Mouse (Mus musculus): ENCODE data around the gene Chrna4. TPM values are rescaled to one million over a fixed set of nuclear protein-coding genes. Genes with fewer than 3 reads are reported as not detected.

Gene Chrna4
- polyA plus RNA-seq, 1 experiment from 2014 or later = not detected

DNA sequence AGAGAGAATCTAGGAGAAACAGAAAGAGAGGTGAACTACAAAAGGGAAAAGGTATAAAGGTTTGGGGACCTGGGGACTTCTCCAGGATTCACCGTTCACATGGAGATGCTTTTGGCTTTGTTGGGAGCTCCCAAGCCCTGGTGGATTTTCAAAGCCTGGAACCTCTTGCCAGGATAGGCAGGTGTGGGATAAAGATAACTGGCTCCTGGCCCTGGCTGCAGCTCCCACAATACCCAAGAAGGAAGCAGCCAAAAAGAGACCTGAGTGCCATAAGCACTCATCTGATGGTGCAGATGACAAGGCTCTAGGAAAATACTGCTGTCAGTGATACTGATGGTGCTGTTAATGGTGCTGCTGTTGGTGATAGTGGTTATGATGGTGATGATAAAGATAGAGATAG is 8.8 kb upstream of the Chrna4 start:
- WGBS (ENCODE audit: missing documents) = 91% methylated on average over 1 of the region's 1 CpGs

GRCm38 (mm10) chr2:181048986-181049385 is 5.6 kb upstream of the Chrna4 start:
- 82% methylated on average over 9 of the region's 9 CpGs for WGBS (ENCODE audit: missing documents)

More for the DNA sequence above, 8.8 kb upstream of the Chrna4 start:
- no peak overlapping the region for H3K4me3 ChIP-seq (ENCODE audit: inconsistent target)
- H3K27ac ChIP-seq = no peak overlapping the region
- no peaks in the 10 kb centered on the region for H3K36me3 ChIP-seq (ENCODE audit: inconsistent target)
- no peaks in the 10 kb centered on the region for H3K79me2 ChIP-seq (ENCODE audit: inconsistent target)

GRCm38 (mm10) chr2:181048252-181048945 is 5.1 kb upstream of the Chrna4 start:
- no peaks in the 10 kb centered on the region for H3K36me3 ChIP-seq (ENCODE audit: inconsistent target)
- WGBS (ENCODE audit: missing documents) = 68% methylated on average over 7 of the region's 7 CpGs
- no peak overlapping the region for H3K27ac ChIP-seq
- no peaks in the 10 kb centered on the region for H3K79me2 ChIP-seq (ENCODE audit: inconsistent target)
- no peak overlapping the region for H3K4me3 ChIP-seq (ENCODE audit: inconsistent target)

More at GRCm38 (mm10) chr2:181048986-181049385, 5.6 kb upstream of the Chrna4 start:
- no peaks in the 10 kb centered on the region for H3K36me3 ChIP-seq (ENCODE audit: inconsistent target)
- H3K4me3 ChIP-seq (ENCODE audit: inconsistent target) = no peak overlapping the region
- no peak overlapping the region for H3K27ac ChIP-seq
- H3K79me2 ChIP-seq (ENCODE audit: inconsistent target) = no peaks in the 10 kb centered on the region

DNA sequence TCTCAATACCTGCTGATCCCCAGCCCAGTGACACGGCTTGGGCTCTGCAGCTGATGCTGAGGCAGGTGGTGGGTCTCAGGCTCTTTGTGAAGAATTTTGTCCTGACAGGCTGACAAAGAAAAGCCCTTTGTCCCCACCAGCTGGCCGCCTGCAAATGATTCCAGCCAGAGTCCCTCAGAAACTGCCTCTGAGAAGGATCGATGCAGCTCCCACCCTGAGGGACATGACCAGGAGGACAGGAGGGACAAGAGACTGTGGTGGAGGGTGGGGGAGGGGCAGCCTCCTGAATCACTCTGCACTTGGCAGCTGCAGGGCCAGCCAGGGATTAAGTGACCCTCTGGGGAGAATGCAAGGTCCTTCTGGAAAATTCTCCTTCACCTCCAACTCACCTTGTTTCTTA is 655 bp upstream of the Chrna4 start:
- no peak overlapping the region for H3K27ac ChIP-seq
- no peaks in the 10 kb centered on the region for H3K36me3 ChIP-seq (ENCODE audit: inconsistent target)
- no peak overlapping the region for H3K4me3 ChIP-seq (ENCODE audit: inconsistent target)
- WGBS (ENCODE audit: missing documents) = 59% methylated on average over 3 of the region's 3 CpGs
- no peaks in the 10 kb centered on the region for H3K79me2 ChIP-seq (ENCODE audit: inconsistent target)

DNA sequence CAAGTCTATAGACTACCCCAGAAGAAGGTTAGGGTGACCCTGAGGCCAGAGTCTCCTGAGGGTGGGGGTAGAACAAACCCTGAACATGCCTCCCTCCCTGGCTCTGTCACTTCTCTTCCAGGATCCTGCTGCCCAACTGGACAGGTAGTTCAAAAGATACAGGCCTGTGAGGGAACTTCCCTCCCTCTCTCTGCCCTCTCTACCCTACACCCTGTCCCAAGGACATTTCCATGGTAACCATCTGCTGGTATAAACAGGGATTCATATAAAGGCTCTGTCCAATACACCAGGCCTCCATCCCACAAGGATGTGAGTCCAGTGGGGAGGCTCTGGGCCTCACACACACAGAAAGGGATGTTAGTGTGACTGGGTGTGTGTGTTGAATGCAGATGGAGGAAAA is 970 bp downstream of the Chrna4 start:
- H3K36me3 ChIP-seq (ENCODE audit: inconsistent target) = no peaks in the 10 kb centered on the region
- no peak overlapping the region for H3K4me3 ChIP-seq (ENCODE audit: inconsistent target)
- H3K79me2 ChIP-seq (ENCODE audit: inconsistent target) = no peaks in the 10 kb centered on the region
- no peak overlapping the region for H3K27ac ChIP-seq

- no peak overlapping the region for H3K27ac ChIP-seq
- no peaks in the 10 kb centered on the region for H3K79me2 ChIP-seq (ENCODE audit: inconsistent target)
- H3K36me3 ChIP-seq (ENCODE audit: inconsistent target) = no peaks in the 10 kb centered on the region
- WGBS (ENCODE audit: missing documents) = 15% methylated on average over 7 of the region's 7 CpGs
- H3K4me3 ChIP-seq (ENCODE audit: inconsistent target) = no peak overlapping the region
These were observed 1.4 kb downstream of the Chrna4 start for GRCm38 (mm10) chr2:181041941-181042340.

DNA sequence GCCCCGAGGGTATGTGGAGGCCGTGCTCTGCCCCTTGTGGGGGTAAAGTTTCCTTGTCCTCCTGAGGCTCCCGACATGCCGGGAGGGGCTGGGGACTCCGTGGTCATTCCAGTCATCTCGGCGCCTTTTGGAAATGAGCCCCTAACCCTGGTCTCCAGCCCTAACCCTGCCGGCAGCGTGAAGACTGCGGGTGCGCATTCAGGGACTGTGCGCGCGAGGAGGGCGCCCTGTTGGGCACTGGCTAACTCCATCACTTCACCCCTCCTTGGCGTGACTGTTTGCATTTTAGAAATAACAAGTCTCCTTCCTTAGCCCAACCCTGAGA is 4.0 kb downstream of the Chrna4 start:
- H3K4me3 ChIP-seq (ENCODE audit: inconsistent target) = no peak overlapping the region
- no peak overlapping the region for H3K27ac ChIP-seq
- WGBS (ENCODE audit: missing documents) = 5% methylated on average over 16 of the region's 16 CpGs
- H3K79me2 ChIP-seq (ENCODE audit: inconsistent target) = no peaks in the 10 kb centered on the region
- no peaks in the 10 kb centered on the region for H3K36me3 ChIP-seq (ENCODE audit: inconsistent target)

DNA sequence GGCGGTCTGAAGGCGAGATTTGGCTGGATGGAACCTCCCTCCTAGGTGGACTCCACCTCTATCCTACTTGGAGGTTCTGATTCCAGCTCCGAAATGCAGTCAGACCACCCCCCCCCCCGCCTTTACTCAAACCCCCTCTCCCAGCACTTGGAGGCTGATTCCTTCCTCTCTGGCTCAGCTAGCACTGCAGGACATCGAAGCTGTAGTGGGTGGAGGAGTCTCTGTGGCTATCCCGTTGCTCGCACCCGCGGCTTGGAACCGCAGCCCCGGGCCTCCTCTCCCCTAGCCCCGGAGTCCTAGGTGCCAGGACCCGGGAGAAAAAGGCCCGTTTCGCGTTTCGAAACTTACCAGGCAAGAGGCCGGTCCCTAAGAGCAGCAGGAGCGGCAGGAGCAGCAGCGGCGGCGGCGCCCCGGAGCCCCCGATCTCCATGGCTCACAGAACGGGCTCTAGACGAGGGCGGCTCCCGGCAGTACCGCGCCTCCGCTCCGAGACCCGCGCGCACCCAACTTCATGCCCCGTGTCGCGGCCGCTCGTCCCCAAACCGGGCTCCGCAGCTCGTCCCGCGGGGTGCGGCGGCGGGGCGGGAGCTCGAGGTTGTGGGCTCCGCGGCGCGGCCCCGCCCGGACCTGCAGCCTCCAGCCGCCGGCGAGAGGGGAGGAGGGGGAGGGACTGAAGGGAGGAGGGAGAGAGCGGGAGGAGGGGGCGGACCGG is 4.5 kb downstream of the Chrna4 start:
- Histone ChIP-seq H3K79me2 (ENCODE audit: inconsistent target) (no peaks in the 10 kb centered on the region), H3K36me3 (ENCODE audit: inconsistent target) (no peaks in the 10 kb centered on the region), H3K27ac (no peak overlapping the region), H3K4me3 (ENCODE audit: inconsistent target) (no peak overlapping the region)
- 2% methylated on average over 60 of the region's 63 CpGs for WGBS (ENCODE audit: missing documents)

- Histone ChIP-seq H3K4me3 (ENCODE audit: inconsistent target) (no peak overlapping the region), H3K27ac (no peak overlapping the region), H3K36me3 (ENCODE audit: inconsistent target) (no peaks in the 10 kb centered on the region), H3K79me2 (ENCODE audit: inconsistent target) (no peaks in the 10 kb centered on the region)
- 67% methylated on average over 6 of the region's 6 CpGs for WGBS (ENCODE audit: missing documents)
These were observed 6.8 kb downstream of the Chrna4 start for GRCm38 (mm10) chr2:181036561-181036960.

GRCm38 (mm10) chr2:181035186-181035585 is 8.2 kb downstream of the Chrna4 start:
- 90% methylated on average over 7 of the region's 7 CpGs for WGBS (ENCODE audit: missing documents)

DNA sequence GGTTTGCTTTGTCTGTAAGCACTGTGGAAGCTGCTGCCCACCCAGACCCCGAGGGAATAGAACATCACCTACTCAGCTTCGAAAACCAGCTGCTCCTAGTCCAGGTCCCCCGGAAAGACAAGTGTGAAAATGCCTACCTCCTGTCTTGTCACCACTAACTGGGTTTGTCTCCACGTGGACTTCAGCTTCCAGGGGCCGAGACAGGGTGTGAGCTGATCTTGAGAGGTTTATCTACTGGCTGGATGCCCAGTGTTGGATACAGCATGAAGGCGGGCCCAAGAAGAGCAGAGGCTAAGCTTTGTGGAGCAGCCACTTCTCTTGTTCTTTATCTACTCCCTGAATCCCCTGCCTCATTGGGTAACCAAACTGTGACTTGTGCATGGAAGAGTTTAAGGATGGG is 10.0 kb downstream of the Chrna4 start:
- WGBS (ENCODE audit: missing documents) = 69% methylated on average over 6 of the region's 6 CpGs
- Histone ChIP-seq H3K79me2 (ENCODE audit: inconsistent target) (no peaks in the 10 kb centered on the region), H3K4me3 (ENCODE audit: inconsistent target) (no peak overlapping the region)

More at GRCm38 (mm10) chr2:181035186-181035585, 8.2 kb downstream of the Chrna4 start:
- H3K27ac ChIP-seq = no peak overlapping the region
- no peak overlapping the region for H3K4me3 ChIP-seq (ENCODE audit: inconsistent target)
- no peaks in the 10 kb centered on the region for H3K79me2 ChIP-seq (ENCODE audit: inconsistent target)
- no peaks in the 10 kb centered on the region for H3K36me3 ChIP-seq (ENCODE audit: inconsistent target)

GRCm38 (mm10) chr2:181032407-181032806 is 10.9 kb downstream of the Chrna4 start:
- Histone ChIP-seq H3K36me3 (ENCODE audit: inconsistent target) (no peaks in the 10 kb centered on the region), H3K79me2 (ENCODE audit: inconsistent target) (no peaks in the 10 kb centered on the region)
- WGBS (ENCODE audit: missing documents) = 41% methylated on average over 5 of the region's 5 CpGs

More for the DNA sequence above, 10.0 kb downstream of the Chrna4 start:
- no peaks in the 10 kb centered on the region for H3K36me3 ChIP-seq (ENCODE audit: inconsistent target)
- no peak overlapping the region for H3K27ac ChIP-seq

GRCm38 (mm10) chr2:181031406-181031934 is 11.9 kb downstream of the Chrna4 start:
- H3K79me2 ChIP-seq (ENCODE audit: inconsistent target) = no peaks in the 10 kb centered on the region
- WGBS (ENCODE audit: missing documents) = 67% methylated on average over 11 of the region's 11 CpGs

More at GRCm38 (mm10) chr2:181032407-181032806, 10.9 kb downstream of the Chrna4 start:
- no peak overlapping the region for H3K4me3 ChIP-seq (ENCODE audit: inconsistent target)
- no peak overlapping the region for H3K27ac ChIP-seq

GRCm38 (mm10) chr2:181008339-181008738 is 35.0 kb downstream of the Chrna4 start:
- H3K36me3 ChIP-seq (ENCODE audit: inconsistent target) = no peaks in the 10 kb centered on the region
- no peak overlapping the region for H3K27ac ChIP-seq
- 84% methylated on average over 5 of the region's 5 CpGs for WGBS (ENCODE audit: missing documents)
- H3K79me2 ChIP-seq (ENCODE audit: inconsistent target) = no peaks in the 10 kb centered on the region
- no peak overlapping the region for H3K4me3 ChIP-seq (ENCODE audit: inconsistent target)

More at GRCm38 (mm10) chr2:181031406-181031934, 11.9 kb downstream of the Chrna4 start:
- H3K27ac ChIP-seq = no peak overlapping the region
- H3K36me3 ChIP-seq (ENCODE audit: inconsistent target) = no peaks in the 10 kb centered on the region
- no peak overlapping the region for H3K4me3 ChIP-seq (ENCODE audit: inconsistent target)

GRCm38 (mm10) chr2:181007054-181007453 is 36.3 kb downstream of the Chrna4 start:
- WGBS (ENCODE audit: missing documents) = 87% methylated on average over 2 of the region's 4 CpGs
- Histone ChIP-seq H3K36me3 (ENCODE audit: inconsistent target) (no peaks in the 10 kb centered on the region), H3K27ac (no peak overlapping the region), H3K4me3 (ENCODE audit: inconsistent target) (no peak overlapping the region), H3K79me2 (ENCODE audit: inconsistent target) (no peaks in the 10 kb centered on the region)
